Mouse (Mus musculus) thymus, postnatal 14 days (tissue): ENCODE results near the gene Slc7a8.

Experiments
- DNase-seq: peaks from one replicate; pipeline ENCODE4 v3.0.0; 2021

Gene Slc7a8

DNA sequence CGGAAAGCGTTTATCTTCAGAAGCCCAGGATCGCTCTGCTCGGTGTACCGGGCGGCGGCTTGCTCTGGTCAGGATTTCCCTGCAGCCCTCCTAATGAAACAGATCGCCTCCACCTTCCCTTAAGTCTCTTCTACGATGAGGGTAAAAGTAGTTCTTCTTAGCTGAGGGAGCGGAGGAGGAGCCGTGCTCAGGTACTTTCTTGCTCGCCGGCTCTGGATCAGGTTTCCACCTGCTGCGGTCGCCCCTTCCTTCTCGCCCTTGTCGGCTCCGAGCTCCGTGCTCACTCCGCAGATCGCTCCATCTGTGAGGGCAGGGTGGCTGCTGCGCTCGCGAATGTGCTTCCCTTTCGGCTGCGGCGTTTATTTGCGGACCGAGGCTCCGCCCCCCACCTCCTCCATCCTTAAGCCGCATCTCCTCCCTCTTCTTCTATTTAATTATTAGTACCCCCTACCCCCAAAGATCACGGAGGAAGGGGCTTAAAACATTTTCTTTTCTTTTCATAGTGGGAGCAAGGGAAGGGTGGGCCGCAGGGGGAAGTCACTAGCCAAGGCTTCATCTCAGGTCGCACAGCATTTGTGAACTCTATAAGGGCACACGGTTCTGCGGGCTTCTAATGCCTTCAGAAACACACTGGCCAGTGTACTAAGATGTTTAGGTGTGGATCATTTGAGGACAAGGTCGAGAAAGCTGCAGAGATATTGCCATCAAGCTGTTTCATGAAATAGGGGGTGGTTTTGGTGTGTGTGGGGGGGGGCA lies at the start of gene Slc7a8:
Slc7a8 (minus strand) TSS at position 337 of the 756 bp plus-strand sequence.
- peak; percentile 71 for DNase-seq

DNA sequence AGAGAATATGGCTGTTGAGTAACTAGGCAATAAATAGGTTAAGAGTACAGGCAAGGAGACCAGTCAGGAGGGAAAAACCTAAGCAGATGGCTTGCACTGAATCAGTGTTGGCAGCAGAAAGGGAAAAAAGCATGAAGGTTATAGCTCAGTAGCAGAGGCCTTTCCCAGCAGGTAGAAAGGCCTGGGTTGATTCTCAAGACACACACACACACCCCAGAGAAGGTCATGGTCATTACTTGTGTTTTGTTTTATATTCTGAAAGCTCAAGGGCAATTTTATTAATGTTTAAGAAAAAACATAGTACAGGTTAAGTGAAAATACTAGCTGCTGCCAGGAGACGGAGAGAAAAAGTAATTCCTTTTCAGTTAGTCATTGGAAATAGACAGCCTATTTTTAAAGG lies 42.0 kb upstream of the Slc7a8 start:
- no peak for DNase-seq

DNA sequence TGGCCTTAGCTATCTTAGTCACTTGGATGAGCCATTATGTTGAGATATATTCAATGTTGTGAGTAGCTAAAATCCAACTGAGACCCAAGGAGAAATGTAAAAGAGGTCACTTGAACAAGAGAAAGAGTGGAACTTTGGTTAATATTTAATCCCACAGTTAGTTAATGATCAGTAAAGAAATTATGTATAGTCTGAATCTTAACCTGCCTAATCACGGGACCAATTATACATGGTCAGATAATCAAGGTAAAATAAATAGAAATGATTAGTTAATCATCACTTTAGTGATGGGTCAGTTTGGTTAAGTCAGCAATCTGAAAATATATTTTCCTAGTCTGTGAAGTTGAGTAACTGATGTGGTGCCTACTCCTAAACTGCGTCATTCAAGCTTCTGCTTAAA lies 40.6 kb upstream of the Slc7a8 start:
- DNase-seq: no peak

DNA sequence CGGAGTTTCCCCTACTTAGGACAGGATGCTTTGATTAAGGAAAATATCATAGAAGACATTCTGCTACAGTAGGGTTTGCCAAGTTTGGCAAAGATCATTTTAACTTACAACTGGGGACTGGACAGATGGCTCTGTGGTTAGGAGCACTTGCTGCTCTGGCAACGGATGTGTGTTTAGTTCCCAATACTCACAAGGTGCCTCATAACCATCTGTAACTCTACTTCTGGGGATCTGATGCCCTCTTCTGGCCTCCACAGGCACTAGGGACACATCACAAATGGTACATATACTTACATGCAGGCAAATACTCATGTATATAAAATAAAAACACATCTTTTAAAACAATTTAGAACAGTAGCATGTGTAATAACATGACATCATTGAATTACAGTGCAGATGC lies 36.0 kb upstream of the Slc7a8 start:
- DNase-seq: peak; percentile 50

DNA sequence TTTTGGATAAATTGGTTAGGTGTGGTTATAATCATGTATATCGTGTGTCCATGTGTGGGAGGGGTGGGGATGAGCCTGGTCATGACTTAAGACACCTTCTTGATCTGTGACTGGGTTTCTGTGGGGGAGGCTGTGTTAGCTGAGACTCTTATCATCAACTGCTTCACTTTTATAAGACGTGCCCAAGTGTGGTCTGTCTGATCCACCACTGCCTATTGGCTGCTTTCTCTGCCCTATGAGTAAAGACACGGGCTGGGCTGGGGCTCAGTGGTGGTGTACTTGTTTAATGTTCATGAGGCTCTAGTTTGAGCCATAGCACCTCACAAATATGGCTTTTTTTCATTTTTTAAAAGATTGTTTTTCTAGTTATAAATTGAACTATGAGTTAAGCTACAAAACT lies 34.0 kb upstream of the Slc7a8 start:
- DNase-seq: no peak

DNA sequence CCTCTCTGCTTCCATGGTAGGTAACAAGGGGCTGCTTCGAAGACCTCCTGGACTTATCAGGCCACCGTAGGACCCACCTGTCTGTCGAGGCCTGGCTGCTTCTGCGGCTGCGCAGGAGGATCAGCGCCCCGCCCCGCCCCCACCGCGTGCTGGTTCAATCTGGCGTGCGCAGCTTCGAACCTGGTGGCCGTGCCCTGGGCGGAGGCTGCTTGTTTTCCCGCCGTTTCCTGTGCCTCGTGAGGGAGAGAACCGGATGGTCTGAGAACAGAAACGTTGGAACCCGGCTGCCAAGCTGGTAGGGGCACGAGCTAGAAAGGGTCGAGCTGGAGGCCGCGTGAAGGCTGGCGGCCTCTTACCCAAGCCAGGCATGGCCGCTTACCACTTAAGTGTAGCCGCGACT lies 32.2 kb upstream of the Slc7a8 start, which contains the start of gene Rnf212b:
Rnf212b (plus strand) TSS at position 151 of the 400 bp plus-strand sequence.
- no peak for DNase-seq

DNA sequence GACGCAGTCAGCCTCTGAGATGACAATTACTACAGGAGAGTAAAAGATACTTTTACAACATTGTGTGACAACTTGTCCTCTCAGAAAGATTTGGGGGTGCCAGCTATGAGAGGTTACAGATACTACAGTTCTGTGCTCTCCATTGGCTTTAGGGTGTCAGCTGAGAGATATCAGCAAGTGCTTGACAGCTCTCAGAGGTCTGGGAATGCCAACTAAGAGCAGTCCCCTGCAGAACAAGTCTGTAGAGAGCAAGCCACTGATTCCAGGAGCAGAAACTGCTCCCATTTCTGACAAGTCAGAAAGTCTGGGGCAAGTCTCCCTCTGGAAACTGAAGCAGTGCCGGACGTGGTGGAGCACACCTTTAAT lies 27.9 kb upstream of the Slc7a8 start:
- no peak for DNase-seq

DNA sequence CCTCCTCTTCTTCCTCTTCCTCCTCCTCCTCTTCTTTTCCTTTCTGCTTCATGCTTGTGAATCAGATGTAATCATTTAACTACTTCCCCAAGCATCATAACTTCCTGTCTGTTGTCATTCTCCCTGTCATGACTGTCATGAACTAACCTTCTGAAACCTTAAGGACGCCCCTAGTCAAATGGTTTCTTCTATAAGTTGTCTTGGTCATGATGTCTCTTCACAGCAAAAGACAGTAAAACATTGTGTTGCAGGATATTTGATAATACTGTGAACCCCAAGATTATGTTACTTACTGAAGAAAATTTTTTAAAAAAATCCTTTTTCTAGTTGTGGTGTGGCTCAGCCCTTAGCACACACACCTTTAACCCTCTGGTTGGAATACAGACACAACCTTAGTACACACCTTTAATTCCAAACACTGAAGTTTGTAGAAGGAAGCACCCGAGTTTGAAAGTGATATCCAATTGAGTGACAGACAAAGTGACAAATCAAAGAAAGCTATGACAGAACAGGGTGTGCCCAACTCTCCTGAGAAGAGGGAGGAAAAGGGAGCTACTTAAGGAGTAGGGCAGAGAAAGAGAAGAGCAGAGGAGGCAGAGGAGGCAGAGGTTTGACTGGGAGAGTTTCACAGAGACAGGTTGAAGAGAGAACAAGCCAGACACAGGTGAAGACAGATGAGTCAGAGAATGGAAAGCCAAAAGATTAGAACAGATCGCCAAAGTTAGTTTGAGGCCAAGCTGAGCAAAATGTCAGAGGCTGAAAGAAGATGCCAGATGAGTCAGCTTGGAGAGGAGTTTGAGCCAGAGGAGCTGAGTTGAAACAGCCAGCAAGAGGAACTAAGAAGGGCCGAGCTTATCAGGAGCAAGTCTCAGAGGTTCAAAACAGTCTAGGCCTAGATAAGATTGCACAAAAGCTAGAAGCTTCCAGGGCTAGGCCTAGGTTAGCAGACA lies 27.2 kb upstream of the Slc7a8 start:
- no peak for DNase-seq

DNA sequence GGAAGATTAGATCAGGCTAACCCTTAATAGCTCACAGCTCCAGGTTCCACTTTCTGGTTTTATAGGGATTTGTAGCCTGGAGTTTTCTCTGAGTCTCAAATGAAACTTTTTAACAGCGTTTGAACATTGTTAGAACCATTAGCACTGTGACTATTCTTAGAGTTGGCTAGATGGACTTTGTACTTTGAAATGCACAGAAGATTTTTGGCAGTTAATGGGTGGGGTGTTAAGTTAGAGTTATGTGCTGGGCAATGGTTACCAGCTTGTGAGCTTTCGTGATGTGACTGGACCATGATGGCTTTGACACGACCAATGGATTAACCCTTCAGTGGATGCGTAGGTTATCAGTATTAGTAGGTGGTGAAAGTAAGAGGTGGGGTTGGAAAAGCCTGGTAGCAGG lies 24.4 kb upstream of the Slc7a8 start:
- DNase-seq: no peak

DNA sequence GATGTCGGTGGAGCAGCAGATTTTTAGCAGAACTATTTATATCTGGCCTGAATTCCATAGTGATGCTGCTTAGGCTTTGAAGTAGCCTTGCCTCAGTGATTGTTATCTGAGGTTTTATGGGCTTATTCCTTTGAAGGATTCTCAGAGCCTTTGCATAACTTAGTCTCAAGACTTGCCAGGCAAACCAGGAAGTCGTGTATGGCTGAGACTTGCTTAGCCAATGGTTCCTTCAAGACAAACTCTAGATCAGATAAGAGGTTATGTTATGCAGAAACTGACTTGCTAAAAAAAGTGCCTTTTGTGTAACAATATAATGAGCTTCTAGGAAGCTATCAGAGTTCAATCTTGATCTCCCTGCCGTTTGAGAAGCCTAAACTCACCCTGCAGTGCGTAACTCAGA lies 20.7 kb upstream of the Slc7a8 start:
- no peak for DNase-seq

DNA sequence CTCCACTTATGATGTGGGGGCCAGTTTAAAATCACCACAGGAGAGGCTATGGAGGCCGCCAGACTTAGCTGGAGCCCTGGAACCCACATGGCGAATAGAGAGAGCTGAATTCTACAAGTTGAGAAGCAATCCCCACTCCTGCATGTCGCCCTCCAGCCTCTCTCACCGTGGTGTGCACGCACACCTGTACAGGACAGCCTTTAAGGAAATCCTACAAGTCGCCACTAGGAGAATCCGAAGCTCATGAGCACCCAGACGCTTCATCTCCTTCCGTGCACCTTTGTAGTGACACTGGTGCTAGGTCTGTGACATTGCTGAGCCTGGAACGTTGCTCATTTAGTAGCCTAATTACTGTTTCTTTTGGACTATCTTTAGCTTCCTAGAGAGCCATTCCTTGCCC lies 17.9 kb upstream of the Slc7a8 start:
- DNase-seq: no peak

DNA sequence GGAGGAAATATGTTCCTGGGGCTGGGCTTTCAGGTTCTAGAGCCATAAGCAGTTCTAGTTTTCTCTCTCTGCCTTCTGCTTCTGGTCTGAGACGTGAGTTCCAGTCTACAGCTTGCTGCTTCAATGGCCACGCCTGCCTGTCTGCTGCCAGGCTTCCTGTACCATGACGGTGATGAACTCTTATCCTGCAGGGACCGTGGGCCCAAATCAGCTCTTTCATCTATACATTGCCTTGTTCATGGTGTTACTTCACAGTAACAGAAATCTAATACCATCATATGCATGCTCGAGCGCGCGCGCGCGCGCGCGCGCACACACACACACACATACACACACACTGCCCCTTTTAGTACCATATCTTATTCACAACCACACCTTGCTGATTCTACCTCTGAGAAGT lies 15.0 kb upstream of the Slc7a8 start:
- no peak for DNase-seq

DNA sequence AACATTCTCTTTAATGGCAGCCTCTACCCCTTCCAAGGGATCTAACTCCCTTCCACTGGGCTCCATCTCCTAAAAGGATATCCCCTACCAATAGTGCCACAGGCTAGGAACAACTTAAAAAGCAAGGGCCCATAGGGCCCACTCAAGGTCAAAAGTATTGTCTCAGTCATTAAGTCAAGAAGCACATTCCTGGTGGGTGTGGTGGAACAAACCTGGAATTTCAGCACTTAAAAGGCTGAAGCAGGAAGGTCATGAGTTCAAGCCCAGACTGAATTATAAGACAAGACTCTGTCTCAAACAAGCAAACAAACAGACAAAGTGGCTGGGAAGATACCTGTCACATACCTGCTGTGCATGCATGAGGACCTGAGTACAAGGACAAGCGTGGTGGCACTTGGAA lies 14.2 kb upstream of the Slc7a8 start:
- DNase-seq: no peak

DNA sequence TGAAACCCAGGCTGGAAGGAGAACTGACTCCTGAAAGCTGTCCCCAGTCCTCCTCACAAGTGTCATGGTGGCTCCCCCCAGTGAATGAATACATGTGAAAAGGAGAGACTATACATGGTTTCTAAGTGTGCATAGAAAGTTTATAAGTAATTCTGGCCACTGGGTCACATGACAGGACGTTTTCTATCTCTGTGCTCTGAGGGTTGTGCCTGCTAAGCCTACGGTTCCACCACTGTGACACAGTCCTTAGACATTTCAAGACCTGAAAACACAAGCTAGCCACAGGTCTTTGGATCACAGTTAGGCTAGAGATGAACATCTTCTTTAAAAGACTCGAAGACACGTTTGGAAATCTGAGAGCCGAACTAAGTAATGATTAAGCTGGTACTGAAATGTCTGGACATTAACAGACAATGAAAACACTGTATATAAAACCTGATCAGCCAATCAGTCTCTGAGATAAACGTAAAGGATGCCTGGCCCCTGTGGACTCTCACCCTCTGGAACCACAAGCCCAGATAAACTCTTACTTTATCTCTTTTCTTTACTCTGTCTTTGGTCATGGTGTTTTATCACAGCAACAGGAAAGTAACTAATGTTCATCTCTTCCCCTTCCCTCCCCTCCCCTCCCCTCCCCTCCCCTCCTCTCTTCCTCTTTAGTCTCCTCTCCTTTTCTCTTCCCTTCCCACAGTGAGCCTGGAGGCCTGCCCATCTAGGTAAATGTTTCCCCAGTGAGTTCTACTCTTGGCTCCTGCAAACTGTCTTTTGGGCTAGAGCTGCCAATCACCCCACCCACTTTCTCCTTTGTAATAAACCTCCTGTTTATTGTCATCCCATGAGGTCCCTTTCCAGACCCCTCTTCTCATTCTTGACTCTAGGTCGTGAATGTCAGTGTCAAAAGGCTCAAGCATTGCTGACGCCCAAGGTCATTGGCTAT lies 12.4 kb upstream of the Slc7a8 start:
- DNase-seq: no peak

DNA sequence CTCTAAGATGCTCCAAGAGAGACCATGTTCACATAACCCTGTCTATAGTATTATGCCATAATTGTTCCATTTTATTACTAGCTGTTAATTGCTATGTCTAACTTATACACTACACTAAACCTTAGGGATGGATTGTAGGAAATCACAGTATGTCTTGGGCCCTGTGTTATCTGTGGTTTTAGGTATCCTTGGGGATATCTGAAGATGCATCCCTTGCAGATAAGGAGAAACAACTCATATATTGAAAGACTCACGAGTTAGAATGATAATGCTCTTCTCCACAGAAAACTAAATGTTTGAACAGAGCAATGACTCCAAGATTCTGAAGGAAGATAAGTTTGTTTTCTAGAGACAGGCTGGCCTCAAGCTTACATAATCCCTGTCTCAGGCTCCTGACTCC lies 11.6 kb upstream of the Slc7a8 start:
- DNase-seq: no peak

DNA sequence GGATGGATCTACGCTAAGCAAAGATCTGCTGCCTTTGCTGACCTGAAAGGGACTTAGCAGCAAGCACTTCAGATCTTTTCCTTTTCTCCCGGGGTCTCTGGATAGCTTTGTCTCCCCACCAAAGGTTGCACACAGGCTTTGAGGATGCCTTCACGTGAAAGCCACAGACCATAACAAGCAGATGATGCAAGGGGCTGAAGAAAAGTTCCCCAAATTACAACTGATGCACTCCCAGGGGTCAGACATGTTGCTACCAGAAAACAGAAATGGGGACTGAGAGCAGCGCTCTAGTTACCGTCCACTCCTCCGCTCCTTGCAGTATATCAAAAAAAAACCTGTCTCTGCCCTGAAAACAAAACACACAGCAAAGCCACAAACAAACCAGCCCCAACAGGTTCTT lies 10.4 kb upstream of the Slc7a8 start:
- no peak for DNase-seq

DNA sequence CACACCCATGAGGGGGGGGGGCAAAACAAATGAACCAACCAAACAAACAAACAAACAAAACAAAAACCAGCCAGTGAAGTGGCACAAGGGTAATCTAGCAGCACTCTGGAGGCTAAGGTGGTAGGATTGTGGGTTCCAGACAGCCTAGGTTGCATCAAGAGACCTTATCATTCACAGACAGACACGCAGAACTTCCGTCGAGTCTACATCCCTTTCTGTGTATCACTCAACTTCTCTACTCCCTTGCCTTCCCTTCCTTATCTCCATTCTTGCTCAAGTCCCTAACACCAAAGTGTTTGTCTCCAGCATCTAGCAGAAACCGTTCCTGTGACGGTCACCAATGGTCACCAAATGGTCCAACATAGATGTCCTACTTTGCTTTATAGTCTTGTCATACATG lies 6.5 kb upstream of the Slc7a8 start:
- DNase-seq: no peak

DNA sequence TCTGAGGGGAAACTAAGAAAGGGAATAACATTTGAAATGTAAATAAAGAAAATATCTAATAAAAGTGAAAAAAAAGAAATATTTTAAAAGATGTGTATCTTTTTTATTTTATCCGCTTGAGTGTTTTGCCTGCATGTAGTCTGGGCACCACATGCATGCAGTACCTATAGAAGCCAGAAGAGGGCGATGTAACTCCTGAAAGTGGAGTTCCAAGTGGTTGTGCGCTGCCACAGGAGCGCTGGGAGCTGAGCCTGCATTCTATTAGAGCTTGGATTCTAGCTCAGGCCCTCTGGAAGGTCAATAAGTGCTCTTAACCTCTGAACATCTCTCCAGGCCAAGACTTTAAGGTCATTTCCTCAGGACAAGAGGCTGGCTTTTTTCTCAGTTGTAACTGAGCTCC lies 5.5 kb upstream of the Slc7a8 start:
- peak; percentile 10 for DNase-seq

DNA sequence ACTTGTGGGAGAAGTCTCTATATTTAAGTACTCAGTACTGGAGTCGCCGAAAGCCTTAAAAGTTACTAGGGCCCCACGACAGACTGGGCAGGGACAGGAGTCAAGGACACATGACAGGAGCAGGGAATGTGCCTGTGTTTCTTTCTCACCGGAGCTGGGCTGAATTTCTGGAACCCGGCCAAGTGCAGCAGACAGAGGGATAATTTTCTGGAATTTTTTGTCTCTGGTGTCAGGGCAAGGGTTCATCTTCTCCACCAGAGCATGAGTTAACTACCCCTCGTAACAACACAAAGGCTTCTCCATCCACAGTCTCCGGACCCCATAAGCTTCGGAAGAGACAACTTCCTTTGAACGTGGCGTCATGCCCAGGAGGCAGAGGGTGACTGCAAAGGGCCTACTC lies 4.7 kb upstream of the Slc7a8 start:
- DNase-seq: no peak

DNA sequence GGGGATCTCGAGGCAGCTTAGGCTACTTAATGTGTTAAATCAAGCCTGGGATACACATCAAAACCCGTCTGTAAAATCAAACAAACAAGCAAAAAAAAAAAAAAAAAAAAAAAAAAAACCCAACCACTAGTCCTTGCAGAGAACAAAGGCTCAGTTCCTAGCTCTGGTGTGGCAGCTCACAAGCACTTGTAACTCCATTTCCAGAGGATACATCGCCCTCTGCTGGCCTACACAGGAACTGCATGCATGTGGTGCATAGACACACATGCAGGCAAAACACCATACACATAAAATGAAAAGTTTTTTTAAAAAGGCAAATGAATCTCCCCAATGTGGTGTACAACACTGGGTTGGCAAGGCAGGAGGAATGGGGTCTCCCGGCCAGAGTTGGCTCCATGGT lies 4.2 kb upstream of the Slc7a8 start:
- peak; percentile 86 for DNase-seq

DNA sequence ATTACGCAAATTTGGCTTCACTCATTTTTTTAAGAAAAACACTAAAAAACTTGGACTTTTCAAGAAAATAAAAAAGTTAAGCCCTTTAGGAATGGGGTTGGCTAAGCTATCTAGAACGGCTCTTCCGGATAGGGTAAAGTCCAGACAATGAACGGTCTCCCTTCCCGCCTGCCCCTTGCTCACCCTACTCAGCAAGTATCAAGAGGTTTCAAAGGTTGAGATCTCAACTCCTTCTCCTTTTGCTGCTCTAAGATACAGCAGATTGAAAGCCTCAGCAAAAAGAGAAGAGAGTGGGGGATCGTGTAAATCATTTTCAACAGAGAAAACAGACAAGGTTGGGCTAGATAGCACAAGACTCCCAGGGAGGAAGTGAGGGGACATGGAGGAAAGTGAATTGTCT lies 1.2 kb upstream of the Slc7a8 start:
- no peak for DNase-seq

DNA sequence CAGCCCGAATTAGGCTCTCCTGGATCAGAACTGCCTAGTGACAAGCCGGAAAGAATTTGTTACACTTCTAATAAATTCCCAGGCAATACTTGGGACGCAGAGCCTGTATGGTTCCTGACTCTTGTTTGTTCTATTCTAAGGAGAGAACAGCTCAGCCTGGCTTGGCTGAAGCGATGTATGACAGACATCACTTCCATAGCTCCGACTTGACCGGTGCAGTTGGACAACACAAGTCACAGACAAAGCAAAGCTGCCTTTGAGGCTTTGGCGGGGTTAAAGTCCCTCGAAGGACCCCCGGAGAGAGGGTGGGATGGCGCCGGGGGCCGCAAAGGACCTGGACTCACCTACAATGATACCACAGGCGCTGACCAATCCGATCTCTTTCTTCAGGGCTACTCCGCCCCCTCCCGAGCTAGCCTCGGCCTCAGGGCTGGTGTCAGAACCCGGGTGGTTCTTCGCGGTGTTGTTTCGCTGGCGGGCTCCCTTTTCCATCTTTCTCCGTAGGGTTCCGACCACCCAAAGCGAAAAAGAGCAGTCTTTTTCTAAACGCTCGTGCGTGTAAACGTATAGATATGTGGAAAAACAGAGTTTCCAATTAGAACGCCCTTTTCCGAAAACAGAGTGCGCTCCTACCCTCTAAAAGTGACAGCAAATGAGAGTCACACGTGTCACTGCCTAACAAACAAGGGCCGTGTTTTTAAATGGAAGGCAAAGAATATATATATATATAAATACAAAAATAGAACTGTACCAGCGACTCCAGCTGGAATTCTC lies 723 bp downstream of the Slc7a8 start:
- peak; percentile 7 for DNase-seq
